Mouse (Mus musculus): ENCODE measurements around the gene Slc8b1. TPM values are rescaled to one million over a fixed set of nuclear protein-coding genes. Genes with fewer than 3 reads are reported as not detected.

The Slc8b1 gene
- polyA plus RNA-seq, 1 experiment from 2014 or later, result 13.4 TPM

DNA sequence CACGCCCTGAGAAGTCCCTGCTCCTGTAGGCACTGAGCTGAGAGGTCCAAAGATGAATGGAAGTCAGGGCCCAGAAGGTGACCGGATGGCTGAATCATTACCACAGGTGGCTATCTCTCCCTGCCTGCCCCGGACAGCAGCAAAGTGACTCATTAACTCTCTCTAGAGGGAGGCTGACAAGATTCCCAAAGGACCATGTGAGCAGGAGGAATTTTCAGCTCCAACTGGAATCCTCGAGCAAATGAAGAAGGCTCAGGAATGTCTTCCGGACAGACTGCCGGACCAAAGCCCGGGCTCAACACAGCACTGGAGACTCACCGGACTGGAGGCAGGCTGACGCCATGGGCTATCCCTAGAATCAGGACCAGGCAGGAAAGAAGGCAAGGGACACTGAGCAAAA lies 71.0 kb downstream of the Slc8b1 start:
- POLR2A ChIA-PET, result no interaction called here
- CTCF ChIA-PET, result interaction anchor here (1.0 to 5.3 kb wide), 3 partner anchors 14 to 38 kb away, joined by 3 to 51 read pairs (median 3); no protein-coding TSS in a partner anchor
- in situ Hi-C loops (cut with MboI; ENCODE audit: low pct_unique_long_range_greater_than_20kb), result no loop called here
- ATAC-seq, result peak; percentile 38
- peak; percentile 92 for DNase-seq (ENCODE audit: low read depth, low spot score)
- no peak for TF ChIP-seq CTCF (IDR thresholded peaks at IDR 0.05)
- H3K27me3 ChIP-seq, result no peaks in the 10 kb centered on the region

DNA sequence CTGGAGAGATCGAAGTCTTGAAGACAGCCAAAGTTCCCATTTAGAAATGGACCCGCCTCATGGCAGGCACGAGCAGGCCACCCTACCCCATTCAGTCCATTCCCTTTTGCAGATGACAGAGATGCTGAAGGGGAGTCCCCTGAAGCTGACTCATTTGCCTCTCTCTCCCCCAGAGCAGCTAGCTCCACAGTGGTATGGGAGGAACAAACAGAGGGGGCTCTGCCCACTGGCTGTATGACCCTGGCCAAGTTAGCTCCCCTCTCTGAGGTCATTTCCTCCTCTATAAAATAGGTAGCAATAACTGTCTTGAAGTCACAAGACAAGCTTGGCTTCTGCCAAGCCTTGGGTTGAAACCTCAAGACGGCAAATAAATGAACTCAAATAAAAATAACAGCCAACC lies 72.5 kb downstream of the Slc8b1 start:
- CTCF ChIA-PET, result interaction anchor here (0.9 to 1.7 kb wide), 4 partner anchors 9 to 23 kb away, joined by 3 to 5 read pairs (median 4); no protein-coding TSS in a partner anchor
- no peak for TF ChIP-seq CTCF (IDR thresholded peaks at IDR 0.05)
- no peaks in the 10 kb centered on the region for H3K27me3 ChIP-seq
- ATAC-seq (no peak), DNase-seq (ENCODE audit: low read depth, low spot score) (no peak)
- POLR2A ChIA-PET, result interaction anchor here (1.7 kb wide), 1 partner anchor 23 kb away, joined by 5 read pairs; no protein-coding TSS in a partner anchor
- in situ Hi-C loops (cut with MboI; ENCODE audit: low pct_unique_long_range_greater_than_20kb), result no loop called here

Other genes with a start within 250 kb of the Slc8b1 start
- gene Lhx5, start 79.5 kb upstream of the Slc8b1 start, polyA plus RNA-seq (2021), result 0.03 TPM
- 18.5 TPM for gene Sdsl, start 38.4 kb upstream of the Slc8b1 start, polyA plus RNA-seq (2021)
- 1.3 TPM for gene Sds, start 34.6 kb upstream of the Slc8b1 start, polyA plus RNA-seq (2021)
- gene Plbd2, start 7.5 kb upstream of the Slc8b1 start, polyA plus RNA-seq (2021), result 97.1 TPM
- 125 TPM for gene Tpcn1, start 77.5 kb downstream of the Slc8b1 start, polyA plus RNA-seq (2021)
- gene Iqcd, start 77.8 kb downstream of the Slc8b1 start, polyA plus RNA-seq (2021), result 10.5 TPM
- gene Rita1, start 101.4 kb downstream of the Slc8b1 start, polyA plus RNA-seq (2021), result 14.0 TPM
- 54.0 TPM for gene Ddx54, start 101.6 kb downstream of the Slc8b1 start, polyA plus RNA-seq (2021)
- 0.10 TPM for gene Cfap73, start 123.1 kb downstream of the Slc8b1 start, polyA plus RNA-seq (2021)
- gene Rasal1, start 137.6 kb downstream of the Slc8b1 start, polyA plus RNA-seq (2021), result 0.15 TPM
- gene Dtx1, start 200.8 kb downstream of the Slc8b1 start, polyA plus RNA-seq (2021), result 0.30 TPM
- gene Oas2, start 238.7 kb downstream of the Slc8b1 start, polyA plus RNA-seq (2021), result not detected